Mouse (Mus musculus) liver, adult 2 months (tissue): ENCODE data around the gene Gm26741. TPM values are rescaled to one million over a fixed set of nuclear protein-coding genes. Genes with fewer than 3 reads are reported as not detected.
A peak's percentile ranks its signal among the peaks of the same experiment; 100 is the strongest.

ENCODE experiments used
- DNase-seq: peaks from one replicate; pipeline ENCODE4 v3.0.0-alpha.2; 2011; ENCODE audit warnings: low read depth, low spot score; ENCODE audit errors: extremely low read depth
- H3K27ac ChIP-seq: fragments of 200-500 bp; replicated peaks from 2 replicates; pipeline ENCODE4 v1.5.1; 2012; ENCODE audit warnings: low read depth, mild to moderate bottlenecking, control low read depth, inconsistent platforms, low read length; ENCODE audit not compliant: insufficient read depth
- H3K27me3 ChIP-seq: fragments of 200-500 bp; 2 replicates; pipeline ENCODE4 v1.6.1; 2012; ENCODE audit warnings: mild to moderate bottlenecking, moderate library complexity, low read length, inconsistent platforms; ENCODE audit not compliant: control insufficient read depth, insufficient read depth
- H3K36me3 ChIP-seq: fragments of 200-500 bp; 2 replicates; pipeline ENCODE4 v1.6.1; 2012; ENCODE audit warnings: low read length, inconsistent platforms; ENCODE audit not compliant: control insufficient read depth, insufficient read depth
- H3K4me1 ChIP-seq: fragments of 200-500 bp; 2 replicates; pipeline ENCODE4 v1.6.1; 2011; ENCODE audit warnings: low read length; ENCODE audit not compliant: control insufficient read depth, insufficient read depth
- H3K4me3 ChIP-seq: fragments of 200-500 bp; 2 replicates; pipeline ENCODE4 v1.5.1; 2011; ENCODE audit warnings: low read depth, mild to moderate bottlenecking, control low read depth, low read length, moderate library complexity; ENCODE audit not compliant: insufficient read depth
- H3K79me2 ChIP-seq: fragments of 200-500 bp; 2 replicates; pipeline ENCODE4 v1.6.1; 2012; ENCODE audit warnings: inconsistent platforms, mild to moderate bottlenecking, low read length, moderate library complexity; ENCODE audit not compliant: control insufficient read depth, insufficient read depth
- H3K9ac ChIP-seq: fragments of 200-500 bp; 2 replicates; pipeline ENCODE4 v1.6.1; 2012; ENCODE audit warnings: low read depth, mild to moderate bottlenecking, control low read depth, inconsistent platforms, low read length
- CTCF ChIP-seq: fragments of 200-500 bp; IDR thresholded peaks from 2 replicates; pipeline ENCODE4 v1.5.1; 2011; ENCODE audit warnings: low read depth, low read length, control low read depth
- POLR2A ChIP-seq: fragments of 200-500 bp; IDR thresholded peaks from 2 replicates; pipeline ENCODE4 v1.6.1; 2011; ENCODE audit warnings: low read length, control low read depth; ENCODE audit not compliant: insufficient read depth; ENCODE audit errors: extremely low read depth
- WGBS: fragments of 180-500 bp; shearing (Covaris S2); methylation state at CpG from one replicate; pipeline ENCODE4 v1.1.7; 2018; 5-methylcytosine and 5-hydroxymethylcytosine counted together
- polyA plus RNA-seq: library from polyadenylated mRNA; depleted of rRNA; stranded (reverse); fragments of >200 nt; gene quantifications from 2 replicates; pipeline ENCODE4 v1.2.3, GENCODE M21; 2012
- total RNA-seq: library from RNA; depleted of rRNA; stranded (reverse); fragments of >200 nt; gene quantifications from 2 replicates; pipeline ENCODE4 v1.2.3, GENCODE M21; 2014

The Gm26741 gene
- total and polyA plus RNA-seq, 2 experiments: not detected

DNA sequence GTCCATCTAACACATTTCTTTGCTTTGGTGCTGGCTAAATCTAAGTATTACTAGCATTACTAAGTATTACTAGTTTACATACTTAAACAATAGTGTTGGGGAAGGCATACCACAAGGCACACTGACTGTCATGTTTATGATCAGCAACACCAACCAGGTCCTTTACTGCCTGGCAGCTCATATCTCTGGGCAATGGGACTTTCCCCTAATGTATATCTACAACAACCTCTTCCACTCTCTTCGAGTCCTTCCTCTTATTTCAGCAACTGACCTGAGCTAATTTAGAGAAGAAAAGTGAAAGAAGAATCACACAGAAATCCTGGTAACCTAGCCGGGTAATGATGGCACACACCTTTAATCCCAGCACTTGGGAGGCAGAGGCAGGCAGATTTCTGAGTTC lies 17.9 kb downstream of the Gm26741 start:
- no peak overlapping the region for H3K4me3 ChIP-seq
- no peaks in the 10 kb centered on the region for H3K27me3 ChIP-seq
- no peak for DNase-seq
- peaks cover 17% of the 10 kb centered on the region for H3K79me2 ChIP-seq
- WGBS: 83% methylated on average over 2 of the region's 2 CpGs
- no peaks in the 10 kb centered on the region for H3K36me3 ChIP-seq
- TF ChIP-seq CTCF (no peak), POLR2A (no peak)
- no peak overlapping the region for H3K9ac ChIP-seq
- H3K27ac ChIP-seq: no peak overlapping the region
- peaks cover 18% of the 10 kb centered on the region; the same call in 1 of the 2 replicates for H3K4me1 ChIP-seq

GRCm38 (mm10) chr10:52377813-52378212 lies 19.2 kb downstream of the Gm26741 start:
- H3K36me3 ChIP-seq: no peaks in the 10 kb centered on the region
- TF ChIP-seq CTCF: no peak
- TF ChIP-seq POLR2A: no peak
- peaks cover 16% of the 10 kb centered on the region for H3K79me2 ChIP-seq
- no peak overlapping the region for H3K9ac ChIP-seq
- WGBS: 59% methylated on average over 2 of the region's 2 CpGs
- no peaks in the 10 kb centered on the region for H3K27me3 ChIP-seq
- H3K27ac ChIP-seq: no peak overlapping the region
- no peak for DNase-seq
- peaks cover 18% of the 10 kb centered on the region; the same call in 1 of the 2 replicates for H3K4me1 ChIP-seq
- no peak overlapping the region for H3K4me3 ChIP-seq

GRCm38 (mm10) chr10:52381321-52381801 lies 22.8 kb downstream of the Gm26741 start:
- Histone ChIP-seq H3K4me3 (peak overlapping the region; percentile 89), H3K27me3 (no peaks in the 10 kb centered on the region), H3K9ac (peak overlapping the region; percentile 93), H3K27ac (peak overlapping the region; percentile 62), H3K4me1 (peaks cover 19% of the 10 kb centered on the region; the same call in 1 of the 2 replicates), H3K36me3 (no peaks in the 10 kb centered on the region), H3K79me2 (peaks cover 9% of the 10 kb centered on the region)
- TF ChIP-seq POLR2A (no peak), CTCF (no peak)
- peak; percentile 33 for DNase-seq
- 1% methylated on average over 19 of the region's 19 CpGs for WGBS

DNA sequence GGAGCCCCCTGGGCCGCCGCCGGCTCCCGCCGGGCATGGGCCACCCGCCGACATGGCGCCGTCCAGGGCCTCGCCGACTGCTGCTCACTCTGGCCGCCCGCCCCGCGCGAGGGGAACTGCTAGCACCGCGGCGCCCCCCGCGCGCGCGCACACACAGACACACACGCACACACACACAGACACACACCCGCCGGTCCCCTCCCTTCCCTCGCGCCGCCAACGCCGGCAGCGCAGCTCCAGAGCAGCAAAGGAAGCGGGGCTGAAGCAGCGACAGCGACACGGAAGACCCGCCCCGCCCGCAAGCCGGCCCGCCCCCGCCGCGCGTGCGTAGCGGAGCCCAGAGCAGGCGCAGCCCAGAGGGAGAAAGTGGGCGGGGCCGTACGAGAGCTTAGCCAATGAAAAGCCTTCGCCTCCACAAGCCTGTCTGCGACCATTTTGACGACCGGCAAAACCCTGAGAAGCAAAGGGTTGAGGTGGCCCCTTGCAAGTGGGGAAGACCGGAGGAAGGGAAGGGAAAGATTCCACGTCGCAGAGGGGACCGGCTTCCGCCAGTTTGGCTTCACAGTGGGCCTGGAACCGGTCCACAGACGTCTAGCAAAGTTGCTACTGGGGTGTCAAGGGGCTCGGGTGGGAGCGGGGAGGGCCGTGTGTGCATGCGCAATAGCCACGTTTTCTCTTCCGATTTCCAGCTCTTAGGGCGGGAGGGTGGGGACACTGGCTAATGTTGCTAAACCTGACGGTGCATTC lies 23.5 kb downstream of the Gm26741 start, which contains the start of gene Gopc:
Gene Gopc (minus strand): TSS at position 280 of the 747 bp plus-strand sequence.
- DNase-seq: peak; percentile 88
- TF ChIP-seq CTCF (no peak), POLR2A (peak; percentile 82)
- Histone ChIP-seq H3K36me3 (no peaks in the 10 kb centered on the region), H3K79me2 (peaks cover 9% of the 10 kb centered on the region), H3K27ac (peak within 1 kb of the TSS; percentile 99), H3K9ac (peak within 1 kb of the TSS; percentile 95), H3K27me3 (no peaks in the 10 kb centered on the region), H3K4me1 (peaks cover 19% of the 10 kb centered on the region; the same call in 1 of the 2 replicates), H3K4me3 (peak within 1 kb of the TSS; percentile 95)
- under 1% methylated on average over 64 of the region's 71 CpGs for WGBS

GRCm38 (mm10) chr10:52383022-52383421 lies 24.5 kb downstream of the Gm26741 start:
- Histone ChIP-seq H3K4me3 (peak overlapping the region; percentile 95; the same call in 1 of the 2 replicates), H3K79me2 (peaks cover 9% of the 10 kb centered on the region), H3K9ac (peak overlapping the region; percentile 51), H3K27ac (peak overlapping the region; percentile 61), H3K36me3 (no peaks in the 10 kb centered on the region), H3K4me1 (peaks cover 18% of the 10 kb centered on the region; the same call in 1 of the 2 replicates), H3K27me3 (no peaks in the 10 kb centered on the region)
- DNase-seq: peak; percentile 69
- TF ChIP-seq CTCF (no peak), POLR2A (no peak)
- WGBS: 23% methylated on average over 6 of the region's 6 CpGs

DNA sequence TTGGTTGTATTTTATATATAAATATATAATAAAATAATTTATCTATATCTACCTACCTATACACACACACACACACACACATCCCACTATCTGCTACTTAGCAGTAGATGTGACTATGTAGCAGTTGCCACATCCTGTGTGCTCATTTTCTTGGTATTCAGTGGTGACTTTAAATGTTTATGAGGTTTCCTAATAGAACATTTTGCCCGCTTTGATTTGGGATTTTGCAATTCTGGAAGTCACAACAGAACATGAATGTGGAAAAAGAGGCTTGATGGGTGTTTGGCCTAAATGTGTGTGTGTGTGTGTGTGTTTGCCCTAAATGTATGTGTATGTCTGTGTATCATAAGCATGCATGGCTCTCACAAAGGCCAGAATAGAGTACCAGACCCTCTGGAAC lies 25.0 kb downstream of the Gm26741 start:
- Histone ChIP-seq H3K79me2 (peaks cover 9% of the 10 kb centered on the region), H3K9ac (no peak overlapping the region), H3K27me3 (no peaks in the 10 kb centered on the region), H3K36me3 (no peaks in the 10 kb centered on the region), H3K4me1 (peaks cover 14% of the 10 kb centered on the region; the same call in 1 of the 2 replicates), H3K27ac (no peak overlapping the region), H3K4me3 (no peak overlapping the region)
- TF ChIP-seq CTCF (no peak), POLR2A (no peak)
- peak; percentile 27 for DNase-seq
- WGBS: 20% methylated on average over 1 of the region's 1 CpGs
